Mouse (Mus musculus): Measurements from ENCODE around the gene Esm1. TPM values are rescaled to one million over a fixed set of nuclear protein-coding genes. Genes with fewer than 3 reads are reported as not detected.
A peak's percentile ranks its signal among the peaks of the same experiment; 100 is the strongest.
"Not testable (repeated sequence)": the region's sequence is repeated elsewhere in the genome, so short reads cannot be mapped to it uniquely, and the experiment has no call there.

The Esm1 gene
- polyA plus RNA-seq, 1 experiment from 2014 or later, result 3.7 TPM

DNA sequence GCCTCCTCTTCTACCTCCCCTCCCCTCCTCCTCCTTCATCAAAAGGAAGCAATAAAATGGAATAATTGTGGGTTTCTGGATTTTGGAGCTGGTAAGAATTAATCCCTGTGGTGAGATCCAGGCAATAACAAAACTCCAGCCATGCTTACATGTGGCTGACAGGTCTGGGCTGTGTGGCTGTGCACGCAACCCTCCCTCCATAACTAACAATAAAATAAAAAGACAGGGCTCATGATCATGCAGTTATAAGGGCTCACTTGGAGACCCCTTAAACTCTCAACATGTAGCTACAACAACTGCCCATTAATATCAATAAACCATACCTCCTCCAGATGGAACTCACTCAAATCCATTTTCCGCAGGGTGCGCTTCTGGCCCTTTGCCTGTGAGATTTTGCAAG is 4.4 kb downstream of the Esm1 start:
- no peaks in the 10 kb centered on the region for H3K36me3 ChIP-seq (ENCODE audit: control insufficient read depth, insufficient read depth, low read length)
- H3K9ac ChIP-seq (ENCODE audit: low read length), result no peak overlapping the region
- no peak overlapping the region for H3K27ac ChIP-seq (ENCODE audit: low read depth)
- H3K9me3 ChIP-seq (ENCODE audit: control insufficient read depth, low read length), result no peaks in the 10 kb centered on the region
- no peak overlapping the region for H3K4me3 ChIP-seq (ENCODE audit: low read depth, low read length)
- 0 out of 2 replicates have a peak, but pooled peaks cover 7% of the 10 kb centered on the region for H3K27me3 ChIP-seq (replicated peaks; ENCODE audit: control insufficient read depth, insufficient read depth, low read length)
- no peak overlapping the region for H3K4me2 ChIP-seq (ENCODE audit: low read length)
- DNase-seq (ENCODE audit: low spot score) (no peak), ATAC-seq (replicated peaks; ENCODE audit: low FRiP score, low TSS enrichment, low read depth) (no peak)
- WGBS, result 86% methylated on average over 3 of the region's 3 CpGs
- H3K4me1 ChIP-seq (replicated peaks; ENCODE audit: control insufficient read depth, insufficient read depth, low read length), result no peaks in the 10 kb centered on the region

DNA sequence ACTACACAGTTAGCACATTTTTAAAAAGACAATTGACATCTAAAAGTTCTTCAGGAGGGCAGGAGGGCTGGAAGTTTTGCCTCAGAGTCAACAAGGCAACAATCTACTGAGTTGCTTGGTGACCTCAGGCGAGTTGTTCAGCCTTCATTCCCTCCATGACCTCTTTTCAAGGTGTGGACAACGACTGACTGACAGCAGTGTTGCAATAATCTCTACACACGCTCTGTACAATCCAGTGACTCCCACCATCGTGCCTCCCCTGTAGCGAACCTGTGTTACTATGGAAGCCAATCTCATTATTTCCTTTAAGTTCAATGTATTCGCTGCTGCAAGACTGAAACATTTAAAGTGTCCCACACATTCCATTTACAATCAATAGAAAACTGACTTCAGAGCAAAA is 12.4 kb downstream of the Esm1 start:
- H3K4me3 ChIP-seq (ENCODE audit: low read depth, low read length), result no peak overlapping the region
- no peaks in the 10 kb centered on the region for H3K27me3 ChIP-seq (replicated peaks; ENCODE audit: control insufficient read depth, insufficient read depth, low read length)
- DNase-seq (ENCODE audit: low spot score) (no peak), ATAC-seq (replicated peaks; ENCODE audit: low FRiP score, low TSS enrichment, low read depth) (no peak)
- H3K36me3 ChIP-seq (ENCODE audit: control insufficient read depth, insufficient read depth, low read length), result no peaks in the 10 kb centered on the region
- no peak overlapping the region for H3K27ac ChIP-seq (ENCODE audit: low read depth)
- H3K4me1 ChIP-seq (replicated peaks; ENCODE audit: control insufficient read depth, insufficient read depth, low read length), result 0 out of 2 replicates have a peak, but pooled peaks cover 6% of the 10 kb centered on the region
- 75% methylated on average over 6 of the region's 6 CpGs for WGBS
- no peak overlapping the region for H3K9ac ChIP-seq (ENCODE audit: low read length)
- H3K9me3 ChIP-seq (ENCODE audit: control insufficient read depth, low read length), result no peaks in the 10 kb centered on the region
- no peak overlapping the region for H3K4me2 ChIP-seq (ENCODE audit: low read length)

DNA sequence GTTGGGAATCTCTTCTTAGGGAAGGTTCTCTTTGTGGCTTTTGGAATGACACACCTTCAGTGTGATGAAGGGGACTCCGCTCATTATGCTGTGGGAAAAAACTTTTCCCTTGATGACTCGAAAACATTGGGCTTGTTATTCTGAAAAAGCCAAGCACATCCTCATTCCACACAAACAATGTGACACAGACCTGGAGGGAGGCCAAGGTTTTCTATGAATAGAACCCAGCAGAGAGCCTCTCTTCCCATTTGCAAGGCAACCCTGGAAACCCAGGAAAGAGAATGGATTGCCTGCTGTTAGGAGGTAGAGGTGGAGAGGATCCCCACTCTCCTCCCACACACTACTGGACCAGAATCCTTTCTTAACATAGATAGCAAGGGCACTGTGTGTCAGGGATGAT is 14.6 kb downstream of the Esm1 start:
- Histone ChIP-seq H3K36me3 (ENCODE audit: control insufficient read depth, insufficient read depth, low read length) (no peaks in the 10 kb centered on the region), H3K9ac (ENCODE audit: low read length) (no peak overlapping the region), H3K27ac (ENCODE audit: low read depth) (no peak overlapping the region), H3K27me3 (replicated peaks; ENCODE audit: control insufficient read depth, insufficient read depth, low read length) (no peaks in the 10 kb centered on the region), H3K4me3 (ENCODE audit: low read depth, low read length) (no peak overlapping the region), H3K4me2 (ENCODE audit: low read length) (peak overlapping the region; percentile 37), H3K4me1 (replicated peaks; ENCODE audit: control insufficient read depth, insufficient read depth, low read length) (0 out of 2 replicates have a peak, but pooled peaks cover 6% of the 10 kb centered on the region), H3K9me3 (ENCODE audit: control insufficient read depth, low read length) (no peaks in the 10 kb centered on the region)
- ATAC-seq (replicated peaks; ENCODE audit: low FRiP score, low TSS enrichment, low read depth) (no peak), DNase-seq (ENCODE audit: low spot score) (peak; percentile 60)
- WGBS, result 17% methylated on average over 2 of the region's 2 CpGs

- no peak within 1 kb of the TSS for H3K4me3 ChIP-seq (ENCODE audit: low read depth, low read length)
- no peaks in the 10 kb centered on the region for H3K36me3 ChIP-seq (ENCODE audit: control insufficient read depth, insufficient read depth, low read length)
- H3K4me1 ChIP-seq (replicated peaks; ENCODE audit: control insufficient read depth, insufficient read depth, low read length), result 0 out of 2 replicates have a peak, but pooled peaks cover 6% of the 10 kb centered on the region
- no peak within 1 kb of the TSS for H3K27ac ChIP-seq (ENCODE audit: low read depth)
- no peak within 1 kb of the TSS for H3K4me2 ChIP-seq (ENCODE audit: low read length)
- H3K9ac ChIP-seq (ENCODE audit: low read length), result no peak within 1 kb of the TSS
- DNase-seq (ENCODE audit: low spot score) (no peak), ATAC-seq (replicated peaks; ENCODE audit: low FRiP score, low TSS enrichment, low read depth) (no peak)
- no peaks in the 10 kb centered on the region for H3K9me3 ChIP-seq (ENCODE audit: control insufficient read depth, low read length)
- WGBS, result 48% methylated on average over 7 of the region's 7 CpGs
- H3K27me3 ChIP-seq (replicated peaks; ENCODE audit: control insufficient read depth, insufficient read depth, low read length), result no peaks in the 10 kb centered on the region
Observed at GRCm38 (mm10) chr13:113225811-113226210, 16.4 kb downstream of the Esm1 start, which contains the start of gene Gzmk. Gene Gzmk, minus strand, starts transcription at chr13:113225908.

DNA sequence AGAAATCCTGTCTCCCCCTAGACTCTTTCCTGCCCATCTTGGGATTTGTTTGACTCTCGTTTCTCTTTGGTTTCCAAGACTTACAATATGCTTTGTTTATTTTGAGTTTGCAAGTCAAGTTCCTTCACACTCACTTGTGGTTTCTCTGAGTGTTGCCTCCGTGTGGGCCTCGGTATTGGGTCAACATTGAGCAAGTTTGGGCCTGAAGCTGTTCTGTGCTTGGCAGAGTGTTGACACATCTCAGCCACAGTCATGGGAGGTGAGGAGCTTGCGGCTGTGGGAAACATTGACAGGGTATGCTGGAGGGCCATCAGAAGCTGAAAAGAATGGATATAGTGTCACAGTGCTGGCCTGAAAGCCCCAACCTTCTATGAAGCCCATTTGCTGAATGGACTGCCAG is 17.6 kb downstream of the Esm1 start:
- H3K9me3 ChIP-seq (ENCODE audit: control insufficient read depth, low read length), result no peaks in the 10 kb centered on the region
- H3K27ac ChIP-seq (ENCODE audit: low read depth), result no peak overlapping the region
- WGBS, result 74% methylated on average over 4 of the region's 4 CpGs
- H3K4me2 ChIP-seq (ENCODE audit: low read length), result no peak overlapping the region
- DNase-seq (ENCODE audit: low spot score) (no peak), ATAC-seq (replicated peaks; ENCODE audit: low FRiP score, low TSS enrichment, low read depth) (no peak)
- H3K36me3 ChIP-seq (ENCODE audit: control insufficient read depth, insufficient read depth, low read length), result no peaks in the 10 kb centered on the region
- H3K4me3 ChIP-seq (ENCODE audit: low read depth, low read length), result no peak overlapping the region
- 0 out of 2 replicates have a peak, but pooled peaks cover 6% of the 10 kb centered on the region for H3K4me1 ChIP-seq (replicated peaks; ENCODE audit: control insufficient read depth, insufficient read depth, low read length)
- no peak overlapping the region for H3K9ac ChIP-seq (ENCODE audit: low read length)
- H3K27me3 ChIP-seq (replicated peaks; ENCODE audit: control insufficient read depth, insufficient read depth, low read length), result no peaks in the 10 kb centered on the region

- Histone ChIP-seq H3K27ac (ENCODE audit: low read depth) (no peak overlapping the region), H3K9me3 (ENCODE audit: control insufficient read depth, low read length) (no peaks in the 10 kb centered on the region), H3K4me2 (ENCODE audit: low read length) (no peak overlapping the region), H3K36me3 (ENCODE audit: control insufficient read depth, insufficient read depth, low read length) (no peaks in the 10 kb centered on the region), H3K4me1 (replicated peaks; ENCODE audit: control insufficient read depth, insufficient read depth, low read length) (0 out of 2 replicates have a peak, but pooled peaks cover 6% of the 10 kb centered on the region), H3K4me3 (ENCODE audit: low read depth, low read length) (no peak overlapping the region), H3K27me3 (replicated peaks; ENCODE audit: control insufficient read depth, insufficient read depth, low read length) (no peaks in the 10 kb centered on the region), H3K9ac (ENCODE audit: low read length) (no peak overlapping the region)
- no peak for DNase-seq (ENCODE audit: low spot score)
- ATAC-seq (replicated peaks; ENCODE audit: low FRiP score, low TSS enrichment, low read depth), result no peak
- 86% methylated on average over 17 of the region's 17 CpGs for WGBS
Observed at GRCm38 (mm10) chr13:113227666-113228463, 18.4 kb downstream of the Esm1 start.

GRCm38 (mm10) chr13:113242129-113242528 is 32.7 kb downstream of the Esm1 start:
- H3K27ac ChIP-seq (ENCODE audit: low read depth), result no peak overlapping the region
- no peaks in the 10 kb centered on the region for H3K27me3 ChIP-seq (replicated peaks; ENCODE audit: control insufficient read depth, insufficient read depth, low read length)
- no peaks in the 10 kb centered on the region for H3K4me1 ChIP-seq (replicated peaks; ENCODE audit: control insufficient read depth, insufficient read depth, low read length)
- 51% methylated on average over 6 of the region's 6 CpGs for WGBS
- no peaks in the 10 kb centered on the region for H3K9me3 ChIP-seq (ENCODE audit: control insufficient read depth, low read length)
- H3K4me2 ChIP-seq (ENCODE audit: low read length), result no peak overlapping the region
- DNase-seq (ENCODE audit: low spot score) (no peak), ATAC-seq (replicated peaks; ENCODE audit: low FRiP score, low TSS enrichment, low read depth) (no peak)
- no peak overlapping the region for H3K9ac ChIP-seq (ENCODE audit: low read length)
- H3K36me3 ChIP-seq (ENCODE audit: control insufficient read depth, insufficient read depth, low read length), result no peaks in the 10 kb centered on the region
- no peak overlapping the region for H3K4me3 ChIP-seq (ENCODE audit: low read depth, low read length)

DNA sequence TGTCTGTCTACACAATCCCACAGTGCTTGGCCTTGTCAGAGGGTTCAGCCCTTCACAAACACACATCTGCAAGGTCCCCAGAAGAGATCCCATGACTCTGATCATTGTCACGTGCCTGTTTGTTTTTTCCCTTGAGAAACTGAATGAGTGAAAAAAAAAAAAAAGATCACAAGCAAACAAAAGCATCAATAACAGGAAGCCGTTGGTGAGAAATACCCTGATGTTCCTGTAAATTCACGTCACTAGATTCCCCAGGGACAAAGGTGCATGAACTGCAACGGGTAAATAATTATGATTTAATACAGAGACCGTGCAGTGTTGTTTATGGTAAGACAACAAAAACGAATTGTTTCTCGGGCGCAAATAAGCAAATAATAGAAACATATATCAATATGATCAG is 35.6 kb downstream of the Esm1 start:
- DNase-seq (ENCODE audit: low spot score) (no peak), ATAC-seq (replicated peaks; ENCODE audit: low FRiP score, low TSS enrichment, low read depth) (no peak)
- no peaks in the 10 kb centered on the region for H3K36me3 ChIP-seq (ENCODE audit: control insufficient read depth, insufficient read depth, low read length)
- H3K4me2 ChIP-seq (ENCODE audit: low read length), result no peak overlapping the region
- WGBS, result 77% methylated on average over 8 of the region's 8 CpGs
- H3K27ac ChIP-seq (ENCODE audit: low read depth), result no peak overlapping the region
- no peaks in the 10 kb centered on the region for H3K9me3 ChIP-seq (ENCODE audit: control insufficient read depth, low read length)
- no peak overlapping the region for H3K9ac ChIP-seq (ENCODE audit: low read length)
- H3K4me1 ChIP-seq (replicated peaks; ENCODE audit: control insufficient read depth, insufficient read depth, low read length), result no peaks in the 10 kb centered on the region
- H3K4me3 ChIP-seq (ENCODE audit: low read depth, low read length), result no peak overlapping the region
- no peaks in the 10 kb centered on the region for H3K27me3 ChIP-seq (replicated peaks; ENCODE audit: control insufficient read depth, insufficient read depth, low read length)

GRCm38 (mm10) chr13:113252580-113252979 is 43.1 kb downstream of the Esm1 start:
- H3K4me1 ChIP-seq (replicated peaks; ENCODE audit: control insufficient read depth, insufficient read depth, low read length); H3K4me3 ChIP-seq (ENCODE audit: low read depth, low read length); H3K9me3 ChIP-seq (ENCODE audit: control insufficient read depth, low read length); H3K9ac ChIP-seq (ENCODE audit: low read length); H3K27me3 ChIP-seq (replicated peaks; ENCODE audit: control insufficient read depth, insufficient read depth, low read length); ATAC-seq (replicated peaks; ENCODE audit: low FRiP score, low TSS enrichment, low read depth); DNase-seq (ENCODE audit: low spot score); H3K27ac ChIP-seq (ENCODE audit: low read depth); H3K36me3 ChIP-seq (ENCODE audit: control insufficient read depth, insufficient read depth, low read length); H3K4me2 ChIP-seq (ENCODE audit: low read length): not testable (repeated sequence)
- WGBS, result 74% methylated on average over 7 of the region's 7 CpGs

Measured in intestine, embryonic 14.5 days (tissue).